Mouse (Mus musculus) mesoderm, embryonic 11.5 days (tissue): ENCODE data around the gene Gm10378.
"Not testable (repeated sequence)": the region's sequence is repeated elsewhere in the genome, so short reads cannot be mapped to it uniquely, and the experiment has no call there.

ENCODE experiments used
- DNase-seq: peaks from one replicate; pipeline ENCODE4 v3.0.0-alpha.2; 2012; ENCODE audit warnings: low read depth, low spot score

Gm10378 gene

DNA sequence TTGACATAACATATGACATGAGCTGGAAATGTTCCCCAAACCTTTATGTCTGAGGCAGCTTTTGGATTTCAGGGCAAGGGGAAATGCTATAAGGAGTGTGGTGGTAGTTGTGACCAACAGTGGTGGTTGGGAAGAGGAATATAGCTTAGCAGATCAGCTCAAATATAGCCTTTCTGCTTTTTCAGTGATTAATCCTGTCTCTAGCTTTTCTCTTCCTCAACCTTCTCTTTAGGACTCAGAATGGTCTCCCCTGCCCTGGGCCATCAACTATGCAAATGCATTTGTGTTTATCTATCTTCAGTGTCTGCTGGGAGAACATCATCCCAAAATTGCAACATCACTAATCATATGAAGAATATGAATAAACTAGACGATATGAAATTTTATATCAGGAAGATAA lies at the start of gene Gm10378:
Gene Gm10378 (plus strand): TSS at position 301 of the 400 bp plus-strand sequence.
- not testable (repeated sequence) for DNase-seq

DNA sequence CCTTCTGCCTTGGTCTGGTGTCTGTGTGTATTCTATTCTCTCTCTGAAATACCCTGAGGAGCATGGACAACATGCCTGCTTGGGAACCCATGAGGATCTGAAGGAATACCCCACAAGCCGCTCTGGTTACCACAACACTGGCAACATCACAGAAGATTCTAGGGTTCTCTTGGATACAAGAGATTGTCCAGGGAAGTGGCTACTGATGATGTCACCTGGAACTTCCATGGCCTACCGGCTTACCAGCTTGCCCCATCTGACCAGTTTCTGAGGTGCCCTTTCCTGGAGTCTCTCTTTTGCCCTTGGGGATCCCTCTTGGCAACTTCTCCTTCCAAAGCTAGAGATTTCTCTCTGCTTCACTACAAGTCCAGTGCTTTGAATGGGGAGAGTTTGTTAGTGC lies 13.9 kb upstream of the Gm10378 start, which contains the start of gene Gm3633:
Gene Gm3633 (minus strand): TSS at position 101 of the 400 bp plus-strand sequence.
- DNase-seq: not testable (repeated sequence)
